Mouse (Mus musculus) kidney, embryonic 15.5 days (tissue): Measurements from ENCODE around the gene Ttpal. TPM values are rescaled to one million over a fixed set of nuclear protein-coding genes. Genes with fewer than 3 reads are reported as not detected.
"Not testable (repeated sequence)": the region's sequence is repeated elsewhere in the genome, so short reads cannot be mapped to it uniquely, and the experiment has no call there.

Experiments used
- ATAC-seq: fragments of 200-750 bp; cut with Nextera tagmentation; replicated peaks from 2 replicates; pipeline ENCODE4 v1.8.0; 2017; ENCODE audit warnings: moderate TSS enrichment; ENCODE audit not compliant: low FRiP score
- H3K27ac ChIP-seq: fragments of 300-500 bp; sonication (generic); 2 replicates; pipeline ENCODE4 v1.5.1; 2015; ENCODE audit warnings: mild to moderate bottlenecking, inconsistent platforms
- H3K27me3 ChIP-seq: fragments of 300-500 bp; sonication (generic); 2 replicates; pipeline ENCODE4 v1.6.1; 2015; ENCODE audit warnings: inconsistent platforms
- H3K36me3 ChIP-seq: fragments of 300-500 bp; sonication (generic); 2 replicates; pipeline ENCODE4 v1.6.1; 2015; ENCODE audit warnings: inconsistent platforms
- H3K4me1 ChIP-seq: fragments of 300-500 bp; sonication (generic); 2 replicates; pipeline ENCODE4 v1.6.1; 2015; ENCODE audit warnings: inconsistent platforms
- H3K4me2 ChIP-seq: fragments of 300-500 bp; sonication (generic); 2 replicates; pipeline ENCODE4 v1.6.1; 2015; ENCODE audit warnings: moderate library complexity, mild to moderate bottlenecking, inconsistent platforms
- H3K4me3 ChIP-seq: fragments of 300-500 bp; sonication (generic); replicated peaks from 2 replicates; pipeline ENCODE4 v1.5.1; 2015; ENCODE audit warnings: mild to moderate bottlenecking, inconsistent platforms
- H3K9ac ChIP-seq: fragments of 300-500 bp; sonication (generic); 2 replicates; pipeline ENCODE4 v1.6.1; 2015; ENCODE audit warnings: mild to moderate bottlenecking, inconsistent platforms
- H3K9me3 ChIP-seq: fragments of 300-500 bp; sonication (generic); replicated peaks from 2 replicates; pipeline ENCODE4 v1.6.1; 2016; ENCODE audit warnings: inconsistent platforms
- WGBS: fragments of 180-500 bp; shearing (Covaris S2); methylation state at CpG from one replicate; pipeline ENCODE4 v1.1.7; 2015; ENCODE audit warnings: mixed read lengths; 5-methylcytosine and 5-hydroxymethylcytosine counted together
- polyA plus RNA-seq: library from polyadenylated mRNA; unstranded; fragments of >200 nt; fragmentation: Nextera tagmentation; extraction: Ambion mirVana; gene quantifications from 2 replicates; pipeline ENCODE4 v1.2.1, GENCODE M21; 2015

Ttpal gene
- polyA plus RNA-seq, 1 experiment from 2014 or later = 30.6 TPM

DNA sequence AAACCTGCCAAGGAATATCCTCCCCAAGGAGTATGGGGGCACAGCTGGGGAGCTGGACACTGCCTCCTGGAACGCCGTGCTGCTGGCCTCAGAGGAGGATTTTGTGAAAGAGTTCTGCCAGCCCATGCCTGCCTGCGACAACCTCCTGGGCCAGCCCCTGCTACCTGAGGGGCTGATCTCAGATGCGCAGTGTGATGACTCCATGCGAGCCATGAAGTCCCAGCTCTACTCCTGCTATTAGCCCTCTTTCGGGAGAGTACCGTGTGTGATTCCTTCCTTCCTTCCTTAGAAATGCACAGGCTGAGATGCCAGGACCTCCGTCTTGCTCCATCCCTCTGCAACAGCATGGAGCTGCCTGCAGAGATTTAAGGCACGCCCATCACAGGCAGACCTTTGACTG, 13.3 kb downstream of the Ttpal start:
- 91% methylated on average over 9 of the region's 9 CpGs for WGBS
- peaks cover 99% of the 10 kb centered on the region for H3K36me3 ChIP-seq
- H3K9me3 ChIP-seq = no peaks in the 10 kb centered on the region

GRCm38 (mm10) chr2:163615906-163616651, 14.0 kb downstream of the Ttpal start:
- Histone ChIP-seq H3K36me3 (peaks cover 99% of the 10 kb centered on the region), H3K9ac (no peak overlapping the region), H3K4me1 (no peaks in the 10 kb centered on the region), H3K9me3 (no peaks in the 10 kb centered on the region), H3K27ac (no peak overlapping the region), H3K4me3 (no peak overlapping the region), H3K4me2 (no peak overlapping the region), H3K27me3 (no peaks in the 10 kb centered on the region)
- WGBS = 92% methylated on average over 4 of the region's 4 CpGs
- ATAC-seq = no peak

More for the DNA sequence above, 13.3 kb downstream of the Ttpal start:
- no peaks in the 10 kb centered on the region for H3K27me3 ChIP-seq
- no peak overlapping the region for H3K4me3 ChIP-seq
- no peak overlapping the region for H3K9ac ChIP-seq
- ATAC-seq = no peak
- no peak overlapping the region for H3K27ac ChIP-seq
- H3K4me1 ChIP-seq = no peaks in the 10 kb centered on the region
- H3K4me2 ChIP-seq = no peak overlapping the region

DNA sequence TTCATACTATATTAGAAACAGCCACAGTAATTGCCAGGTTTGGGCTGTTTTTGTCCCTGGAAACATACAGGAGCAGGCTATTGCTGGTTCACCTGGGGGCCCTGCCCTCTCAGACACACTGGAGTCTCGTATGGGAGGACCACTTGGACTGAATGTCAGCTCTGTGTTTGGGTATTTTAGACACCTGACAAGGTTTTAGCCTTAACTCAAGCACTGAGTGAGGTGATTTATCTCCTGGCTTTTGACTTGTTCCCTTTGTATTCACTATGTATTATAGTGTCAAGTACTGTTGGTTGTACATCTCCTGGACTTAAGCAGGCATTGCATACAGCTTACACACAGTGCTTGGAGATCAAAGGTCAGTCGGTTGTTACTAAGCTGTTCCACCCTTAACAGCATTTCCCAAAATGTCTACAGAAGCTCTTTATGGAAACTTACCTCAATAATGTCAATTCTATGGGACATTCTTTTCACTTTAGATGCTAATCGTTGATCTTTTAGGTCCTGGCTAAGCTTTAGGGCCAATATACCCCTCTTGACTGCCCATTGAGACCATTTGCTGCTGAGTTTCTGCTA, 14.6 kb downstream of the Ttpal start:
- no peaks in the 10 kb centered on the region for H3K4me1 ChIP-seq
- H3K27me3 ChIP-seq = no peaks in the 10 kb centered on the region
- ATAC-seq = no peak
- H3K36me3 ChIP-seq = peaks cover 99% of the 10 kb centered on the region
- H3K9me3 ChIP-seq = no peaks in the 10 kb centered on the region
- H3K9ac ChIP-seq = no peak overlapping the region
- no peak overlapping the region for H3K27ac ChIP-seq
- 78% methylated on average over 3 of the region's 3 CpGs for WGBS
- H3K4me2 ChIP-seq = no peak overlapping the region
- H3K4me3 ChIP-seq = no peak overlapping the region

DNA sequence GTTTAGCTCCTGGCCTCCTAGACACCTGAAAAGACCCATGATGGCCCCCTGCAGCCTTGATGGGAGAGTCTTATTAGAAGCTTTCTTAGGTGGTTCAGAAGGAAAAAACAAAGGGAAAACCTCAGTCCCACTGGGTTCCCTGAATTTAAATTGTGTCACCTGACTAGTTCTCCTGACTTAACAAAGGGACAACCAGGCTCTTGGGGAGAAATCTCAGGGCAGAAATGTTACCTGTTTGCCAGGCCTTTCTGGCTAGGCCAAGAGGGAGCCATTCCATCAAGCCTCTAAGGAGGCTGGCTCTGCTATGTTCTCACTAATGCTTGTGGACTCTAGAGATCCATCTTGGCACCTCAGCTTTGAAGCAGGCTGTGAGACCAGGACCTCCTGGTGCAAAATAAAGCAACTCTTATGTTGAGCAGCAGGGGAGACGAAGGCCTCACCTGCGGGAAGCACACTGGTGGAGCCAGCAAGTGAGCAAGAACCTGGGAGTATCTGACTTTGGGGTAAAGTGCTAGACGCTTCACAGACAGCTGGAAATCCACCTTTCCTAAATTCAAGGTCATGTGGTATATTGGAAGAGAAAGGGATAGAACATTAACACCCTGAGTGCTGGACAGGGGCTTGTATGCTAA, 15.2 kb downstream of the Ttpal start:
- Histone ChIP-seq H3K4me1 (no peaks in the 10 kb centered on the region), H3K27ac (no peak overlapping the region), H3K9ac (no peak overlapping the region), H3K27me3 (no peaks in the 10 kb centered on the region), H3K4me3 (no peak overlapping the region), H3K4me2 (no peak overlapping the region), H3K36me3 (peaks cover 99% of the 10 kb centered on the region), H3K9me3 (no peaks in the 10 kb centered on the region)
- 91% methylated on average over 3 of the region's 3 CpGs for WGBS
- no peak for ATAC-seq

- H3K27ac ChIP-seq = no peak overlapping the region
- no peaks in the 10 kb centered on the region for H3K9me3 ChIP-seq
- WGBS = 88% methylated on average over 4 of the region's 4 CpGs
- no peak for ATAC-seq
- no peak overlapping the region for H3K4me2 ChIP-seq
- no peak overlapping the region for H3K4me3 ChIP-seq
- no peaks in the 10 kb centered on the region for H3K27me3 ChIP-seq
- H3K36me3 ChIP-seq = peaks cover 99% of the 10 kb centered on the region
- H3K4me1 ChIP-seq = no peaks in the 10 kb centered on the region
- H3K9ac ChIP-seq = no peak overlapping the region
Measured at GRCm38 (mm10) chr2:163617874-163618273, 15.8 kb downstream of the Ttpal start.

GRCm38 (mm10) chr2:163620451-163620850, 18.3 kb downstream of the Ttpal start:
- Histone ChIP-seq H3K4me1 (no peaks in the 10 kb centered on the region), H3K9me3 (no peaks in the 10 kb centered on the region), H3K9ac (no peak overlapping the region), H3K4me2 (no peak overlapping the region), H3K4me3 (no peak overlapping the region), H3K27ac (no peak overlapping the region), H3K36me3 (peaks cover 96% of the 10 kb centered on the region), H3K27me3 (no peaks in the 10 kb centered on the region)
- WGBS = 87% methylated on average over 8 of the region's 8 CpGs
- ATAC-seq = no peak

- ATAC-seq, H3K9me3 ChIP-seq, H3K27me3 ChIP-seq, H3K4me1 ChIP-seq, H3K4me3 ChIP-seq, H3K27ac ChIP-seq, H3K9ac ChIP-seq, H3K4me2 ChIP-seq: not testable (repeated sequence)
- peaks cover 96% of the 10 kb centered on the region for H3K36me3 ChIP-seq
- WGBS = 98% methylated on average over 3 of the region's 3 CpGs
Measured at GRCm38 (mm10) chr2:163621401-163621800, 19.3 kb downstream of the Ttpal start.

DNA sequence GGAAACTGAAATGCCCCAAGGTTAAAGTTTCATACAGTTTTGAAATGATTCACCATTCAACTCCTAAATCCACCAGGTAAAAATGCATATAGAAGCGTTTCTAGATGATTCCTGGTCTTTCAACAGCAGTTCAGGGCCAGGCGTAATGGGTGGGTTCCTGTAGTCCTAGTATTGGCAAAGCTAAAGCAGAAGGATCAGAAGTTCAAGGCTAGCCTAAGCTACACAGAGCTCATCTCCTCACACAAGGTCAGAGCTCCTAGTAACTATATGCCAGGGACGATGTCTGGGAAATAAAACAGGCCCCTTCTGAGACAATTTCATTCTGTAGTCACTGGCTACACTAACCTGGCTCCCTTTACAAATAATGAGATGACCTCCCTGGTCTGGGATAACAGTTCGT, 29.1 kb downstream of the Ttpal start:
- Histone ChIP-seq H3K36me3 (peaks cover 92% of the 10 kb centered on the region), H3K27ac (no peak overlapping the region), H3K9me3 (no peaks in the 10 kb centered on the region), H3K27me3 (no peaks in the 10 kb centered on the region), H3K4me3 (no peak overlapping the region), H3K4me2 (no peak overlapping the region), H3K4me1 (no peaks in the 10 kb centered on the region), H3K9ac (no peak overlapping the region)
- ATAC-seq = no peak
- WGBS = 94% methylated on average over 4 of the region's 4 CpGs

- Histone ChIP-seq H3K27ac (no peak overlapping the region), H3K4me1 (no peaks in the 10 kb centered on the region), H3K4me3 (no peak overlapping the region), H3K4me2 (no peak overlapping the region), H3K9me3 (no peaks in the 10 kb centered on the region), H3K27me3 (no peaks in the 10 kb centered on the region), H3K36me3 (peaks cover 92% of the 10 kb centered on the region), H3K9ac (no peak overlapping the region)
- no peak for ATAC-seq
- 93% methylated on average over 2 of the region's 2 CpGs for WGBS
Measured at GRCm38 (mm10) chr2:163631715-163632114, 29.6 kb downstream of the Ttpal start.

GRCm38 (mm10) chr2:163634211-163634610, 32.1 kb downstream of the Ttpal start:
- H3K4me3 ChIP-seq = no peak overlapping the region
- no peak overlapping the region for H3K4me2 ChIP-seq
- no peaks in the 10 kb centered on the region for H3K27me3 ChIP-seq
- H3K9ac ChIP-seq = no peak overlapping the region
- H3K9me3 ChIP-seq = no peaks in the 10 kb centered on the region
- H3K36me3 ChIP-seq = peaks cover 79% of the 10 kb centered on the region
- H3K27ac ChIP-seq = no peak overlapping the region
- ATAC-seq = no peak
- H3K4me1 ChIP-seq = peaks cover 2% of the 10 kb centered on the region; the same call in 1 of the 2 replicates
- 86% methylated on average over 2 of the region's 2 CpGs for WGBS

- Histone ChIP-seq H3K27ac (no peak overlapping the region), H3K36me3 (peaks cover 68% of the 10 kb centered on the region), H3K9me3 (no peaks in the 10 kb centered on the region), H3K4me1 (peaks cover 14% of the 10 kb centered on the region), H3K4me3 (no peak overlapping the region), H3K27me3 (no peaks in the 10 kb centered on the region), H3K9ac (no peak overlapping the region), H3K4me2 (no peak overlapping the region)
- ATAC-seq = no peak
- 88% methylated on average over 2 of the region's 2 CpGs for WGBS
Measured at GRCm38 (mm10) chr2:163636057-163636456, 33.9 kb downstream of the Ttpal start.

GRCm38 (mm10) chr2:163637655-163638266, 35.6 kb downstream of the Ttpal start:
- Histone ChIP-seq H3K9ac (no peak overlapping the region), H3K36me3 (peaks cover 51% of the 10 kb centered on the region), H3K4me2 (no peak overlapping the region), H3K9me3 (no peaks in the 10 kb centered on the region), H3K4me1 (peaks cover 29% of the 10 kb centered on the region), H3K27ac (no peak overlapping the region; the same call in 1 of the 2 replicates), H3K27me3 (no peaks in the 10 kb centered on the region), H3K4me3 (no peak overlapping the region)
- no peak for ATAC-seq
- WGBS = 37% methylated on average over 5 of the region's 5 CpGs
